Mouse (Mus musculus) thymus, postnatal 14 days (tissue): Measurements from ENCODE around the gene Cdc42ep5.

Experiments
- DNase-seq: peaks from one replicate; pipeline ENCODE4 v3.0.0; 2021

Cdc42ep5 gene

DNA sequence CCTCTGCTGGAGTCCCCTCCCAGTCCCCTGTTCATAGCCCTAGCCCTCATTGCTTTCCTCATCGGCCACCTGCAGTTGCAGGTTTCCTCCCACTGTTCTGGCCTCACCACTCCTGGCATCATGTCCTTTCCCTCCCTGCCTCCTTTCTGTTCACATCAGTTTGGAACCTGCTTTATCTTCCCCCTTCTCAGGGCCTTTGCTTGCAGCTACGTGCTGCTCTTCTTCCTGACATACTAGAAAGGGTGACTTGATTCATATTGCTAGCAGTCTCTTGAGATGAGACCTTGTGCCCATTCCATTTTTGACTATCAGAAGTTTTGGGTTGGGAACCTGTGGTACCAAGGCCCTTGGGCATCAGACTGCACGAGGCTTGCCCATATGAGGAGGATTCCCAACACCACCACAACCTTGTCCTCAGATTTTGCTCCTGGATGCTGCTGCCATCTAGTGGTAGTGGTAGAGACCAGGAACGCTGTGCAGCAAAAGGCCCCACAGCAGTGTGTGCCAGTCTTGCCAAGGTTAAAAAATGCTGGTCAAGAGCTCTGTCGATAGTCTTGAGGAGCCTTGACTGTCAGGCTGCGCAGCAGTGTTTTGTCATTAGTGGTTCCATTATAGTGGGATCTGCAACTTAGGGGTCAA is 19.0 kb downstream of the Cdc42ep5 start:
- peak; percentile 62 for DNase-seq

DNA sequence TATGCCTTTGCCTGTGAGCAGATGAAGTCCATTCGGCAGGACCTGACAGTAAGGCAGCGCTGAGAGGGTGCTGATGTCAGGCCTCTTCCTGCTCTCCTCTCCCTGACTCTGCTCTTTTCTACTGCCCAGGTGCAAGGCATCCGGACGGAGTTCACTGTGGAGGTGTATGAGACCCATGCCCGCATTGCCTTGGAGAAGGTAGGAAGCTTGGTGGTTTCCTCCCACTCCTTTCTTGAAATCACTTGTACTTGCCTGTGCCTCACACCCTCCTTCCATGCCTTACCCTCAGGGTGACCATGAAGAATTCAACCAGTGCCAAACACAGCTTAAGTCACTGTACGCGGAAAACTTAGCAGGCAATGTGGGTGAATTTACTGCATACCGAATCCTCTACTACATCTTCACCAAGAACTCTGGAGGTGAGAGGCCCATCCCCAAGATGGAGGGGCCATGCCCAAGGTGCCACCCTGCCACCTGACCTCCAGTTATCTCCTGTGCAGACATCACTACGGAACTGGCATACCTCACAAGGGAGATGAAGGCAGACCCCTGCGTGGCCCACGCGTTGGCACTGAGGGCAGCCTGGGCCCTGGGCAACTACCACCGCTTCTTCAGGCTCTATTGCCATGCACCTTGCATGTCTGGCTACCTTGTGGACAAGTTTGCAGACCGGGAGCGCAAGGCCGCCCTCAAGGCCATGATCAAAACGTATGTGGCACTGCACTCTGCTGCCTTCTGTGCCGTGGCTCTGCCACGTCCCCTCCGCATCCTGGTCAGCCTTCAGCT is 19.7 kb downstream of the Cdc42ep5 start:
- no peak for DNase-seq

DNA sequence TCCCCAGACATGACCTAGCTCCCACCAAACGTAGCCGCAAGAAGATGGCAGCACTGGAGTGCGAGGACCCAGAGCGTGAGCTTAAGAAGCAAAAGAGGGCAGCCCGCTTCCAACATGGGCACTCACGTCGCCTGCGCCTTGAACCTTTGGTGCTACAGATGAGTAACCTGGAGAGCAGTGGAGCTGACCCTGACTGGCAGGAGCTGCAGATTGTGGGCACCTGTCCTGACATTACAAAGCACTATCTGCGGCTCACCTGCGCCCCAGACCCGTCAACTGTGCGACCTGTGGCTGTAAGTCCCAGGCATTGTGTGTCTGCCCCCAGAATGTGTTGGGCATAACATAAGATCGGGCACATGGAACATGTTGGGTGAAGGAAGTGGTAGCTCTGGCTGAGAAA is 20.6 kb downstream of the Cdc42ep5 start:
- no peak for DNase-seq

DNA sequence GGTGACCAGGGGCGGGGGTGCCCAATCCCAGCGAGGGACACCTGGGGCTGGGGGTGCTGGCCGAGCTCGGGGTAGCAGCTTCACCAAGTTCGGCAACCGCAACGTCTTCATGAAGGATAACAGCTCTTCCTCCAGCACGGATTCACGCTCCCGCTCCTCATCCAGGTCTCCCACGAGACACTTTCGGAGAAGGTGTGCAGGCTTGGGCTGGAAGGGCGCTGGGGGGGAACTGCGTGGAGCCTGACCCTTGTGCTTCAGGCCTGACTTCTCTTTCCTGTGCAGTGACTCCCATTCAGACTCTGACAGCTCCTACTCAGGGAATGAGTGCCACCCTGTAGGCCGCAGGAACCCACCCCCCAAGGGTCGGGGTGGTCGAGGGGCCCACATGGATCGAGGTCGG is 21.2 kb downstream of the Cdc42ep5 start:
- DNase-seq = no peak

DNA sequence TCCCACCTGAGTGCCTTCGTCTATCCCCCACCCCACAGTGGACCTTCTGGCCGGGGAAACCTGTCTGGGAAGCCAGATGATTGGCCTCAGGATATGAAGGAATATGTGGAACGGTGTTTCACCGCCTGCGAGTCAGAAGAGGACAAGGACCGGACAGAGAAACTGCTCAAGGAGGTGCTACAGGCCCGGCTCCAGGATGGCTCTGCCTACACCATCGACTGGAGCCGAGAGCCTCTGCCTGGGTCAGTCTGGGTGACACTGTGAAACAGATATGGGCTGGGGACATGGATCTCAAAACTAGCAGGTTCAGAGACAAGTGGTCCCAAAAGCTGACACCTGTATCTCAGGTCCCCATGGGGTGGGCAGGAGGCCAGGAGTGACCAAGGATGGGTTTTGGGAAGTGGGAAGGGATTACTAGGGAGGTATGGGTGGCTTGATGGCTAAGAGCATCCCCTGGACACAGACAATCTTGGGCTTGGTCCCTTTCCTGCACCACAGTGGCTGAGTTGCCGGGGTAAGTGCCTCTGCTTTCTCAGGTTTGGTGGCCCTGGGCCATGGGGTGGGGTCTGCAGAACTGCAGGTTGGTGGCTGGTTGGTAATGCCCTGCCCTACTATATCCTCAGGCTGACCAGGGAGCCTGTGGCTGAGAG is 21.7 kb downstream of the Cdc42ep5 start:
- no peak for DNase-seq

DNA sequence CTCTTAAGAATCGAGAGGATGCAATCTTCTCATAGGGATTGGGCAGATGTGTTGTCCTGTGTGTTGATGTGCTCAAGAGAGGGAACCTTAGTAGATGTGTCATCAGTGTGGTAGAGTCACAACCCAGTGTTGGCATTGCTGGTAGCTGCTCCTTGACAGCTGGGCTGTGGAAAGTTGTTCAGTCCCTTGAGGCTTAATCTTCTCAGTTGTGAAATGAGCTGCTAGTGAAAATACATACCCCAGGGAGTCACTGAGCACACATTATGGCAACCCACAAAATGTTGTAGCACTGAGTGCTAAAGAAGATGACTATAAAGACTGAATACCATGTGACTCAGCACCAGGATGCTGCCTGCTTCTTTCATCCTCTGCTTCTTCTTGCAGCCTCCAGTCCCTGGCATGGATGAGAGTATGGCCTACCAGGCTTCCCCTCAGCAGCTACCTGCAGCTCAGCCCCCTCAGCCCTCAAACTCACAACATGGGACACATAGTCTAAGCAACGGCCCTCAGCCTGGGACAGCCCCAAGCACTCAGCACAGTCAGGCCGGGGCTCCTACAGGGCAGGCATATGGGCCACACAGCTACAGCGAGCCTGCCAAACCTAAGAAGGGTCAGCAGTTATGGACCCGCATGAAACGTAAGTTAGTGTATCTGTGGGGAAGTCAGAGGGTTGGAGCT is 22.9 kb downstream of the Cdc42ep5 start:
- no peak for DNase-seq

DNA sequence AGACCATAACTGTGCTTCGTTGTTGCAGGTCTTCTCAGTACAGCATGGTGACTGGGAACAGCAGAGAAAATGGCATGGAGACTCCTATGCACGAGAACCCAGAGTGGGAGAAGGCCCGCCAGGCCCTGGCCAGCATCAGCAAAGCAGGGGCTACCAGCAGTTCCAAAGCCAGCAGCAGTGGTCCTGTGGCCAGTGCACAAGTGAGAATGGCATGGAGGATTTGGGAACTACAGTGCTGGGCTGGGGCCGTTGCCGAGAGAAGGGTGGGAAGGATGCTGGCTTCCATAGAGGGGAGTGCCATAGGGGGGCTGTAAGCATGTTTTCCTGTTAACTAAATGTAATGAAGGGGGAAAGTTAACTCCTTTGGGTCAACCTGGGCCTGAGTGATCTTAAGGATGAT is 25.3 kb downstream of the Cdc42ep5 start:
- no peak for DNase-seq

DNA sequence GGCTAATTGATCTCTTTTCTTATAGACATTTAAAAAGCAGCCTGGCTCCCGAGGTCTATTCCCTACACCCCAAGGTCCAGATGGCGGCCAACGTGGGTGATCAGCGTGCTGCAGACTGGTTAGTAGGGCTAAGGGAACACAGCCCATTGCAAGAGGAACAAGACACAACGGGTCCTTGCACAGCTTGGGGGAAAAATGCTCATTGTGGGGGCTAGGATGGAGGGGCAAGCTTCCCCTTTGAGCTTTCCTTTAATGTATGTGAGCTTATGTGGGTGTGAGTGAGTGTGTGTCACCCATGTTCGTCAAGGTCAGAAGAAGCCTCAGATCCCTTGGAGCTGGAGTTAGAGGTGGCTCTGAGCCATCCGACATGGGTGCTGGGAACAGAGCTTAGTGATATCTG is 26.0 kb downstream of the Cdc42ep5 start:
- DNase-seq = no peak

DNA sequence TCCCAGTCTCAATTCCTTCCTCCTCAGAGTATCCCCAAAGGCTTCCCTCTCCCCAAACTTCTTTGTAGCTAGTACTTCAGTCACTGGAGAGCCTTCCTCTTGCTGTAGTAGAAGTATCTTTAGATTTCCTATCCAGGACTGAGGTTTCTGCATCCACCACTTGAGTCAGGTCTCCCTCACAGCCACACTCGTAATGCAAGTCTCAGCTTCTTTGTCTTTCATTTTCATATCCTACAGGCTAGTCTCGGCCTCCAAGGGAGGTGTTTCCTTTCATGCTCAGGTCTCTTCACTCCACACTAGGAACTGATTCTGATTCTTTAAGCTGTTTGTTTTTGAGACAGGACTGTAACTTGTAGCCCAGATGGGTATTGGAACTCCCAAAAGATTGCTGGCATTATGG is 26.5 kb downstream of the Cdc42ep5 start:
- no peak for DNase-seq

DNA sequence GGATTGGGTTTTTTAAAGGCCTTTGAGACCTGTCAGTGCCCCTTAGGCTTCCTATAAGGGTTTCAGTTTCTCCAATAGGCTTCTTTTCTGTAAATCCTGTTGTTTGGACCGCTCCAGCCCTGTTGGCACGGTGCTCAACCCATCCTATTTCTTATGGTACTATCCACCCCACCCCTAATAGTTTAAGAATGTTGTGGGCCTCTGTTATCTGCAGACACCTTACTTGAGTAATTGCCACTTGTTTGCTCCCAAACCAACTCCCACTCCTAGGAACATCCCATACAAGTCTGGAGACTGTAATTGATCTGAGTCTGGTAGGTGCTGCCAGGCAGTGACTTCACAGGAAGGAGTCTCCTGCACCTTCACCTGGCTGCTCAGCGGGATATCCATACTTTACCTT is 26.9 kb downstream of the Cdc42ep5 start:
- no peak for DNase-seq

DNA sequence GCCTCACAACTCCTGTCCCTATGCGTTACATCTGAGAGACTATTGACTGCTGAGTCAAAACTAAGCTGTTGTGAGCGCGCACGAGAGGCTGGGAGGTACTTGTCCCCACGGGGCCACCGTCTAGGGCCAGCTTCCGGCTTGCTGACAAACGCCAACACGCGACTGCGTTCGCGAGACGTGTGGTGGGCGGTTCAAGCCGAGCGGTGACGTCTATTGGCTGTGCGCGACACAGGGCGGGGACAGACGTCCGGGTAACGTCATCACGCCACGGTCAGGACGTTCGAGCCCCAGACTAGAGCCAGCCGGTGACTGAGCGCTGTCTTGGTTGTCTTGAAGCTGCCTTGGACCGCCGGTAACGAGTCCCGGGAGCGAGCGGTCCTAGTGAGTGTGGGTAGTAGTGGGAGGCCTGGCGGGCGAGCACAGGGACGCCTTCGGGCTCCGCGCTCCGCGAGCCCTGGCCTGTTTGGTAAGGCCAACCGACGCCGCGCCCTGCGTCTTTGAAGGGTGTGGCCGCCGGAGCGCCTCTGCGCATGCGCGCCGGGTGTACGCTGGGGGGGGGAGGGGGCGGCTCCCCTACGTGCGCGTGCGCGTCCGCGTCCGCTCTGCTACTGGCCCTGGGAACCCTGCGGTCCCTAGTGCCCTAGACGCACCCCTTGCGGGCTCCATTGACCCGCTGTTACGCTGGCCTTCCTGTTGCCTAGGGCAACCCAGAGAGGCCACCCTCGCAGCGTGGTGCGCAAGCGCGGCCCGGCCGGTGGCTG is 27.7 kb downstream of the Cdc42ep5 start, which contains the start of gene Leng8:
Gene Leng8 (plus strand): TSS at position 269 of the 761 bp plus-strand sequence.
- peak; percentile 99 for DNase-seq

DNA sequence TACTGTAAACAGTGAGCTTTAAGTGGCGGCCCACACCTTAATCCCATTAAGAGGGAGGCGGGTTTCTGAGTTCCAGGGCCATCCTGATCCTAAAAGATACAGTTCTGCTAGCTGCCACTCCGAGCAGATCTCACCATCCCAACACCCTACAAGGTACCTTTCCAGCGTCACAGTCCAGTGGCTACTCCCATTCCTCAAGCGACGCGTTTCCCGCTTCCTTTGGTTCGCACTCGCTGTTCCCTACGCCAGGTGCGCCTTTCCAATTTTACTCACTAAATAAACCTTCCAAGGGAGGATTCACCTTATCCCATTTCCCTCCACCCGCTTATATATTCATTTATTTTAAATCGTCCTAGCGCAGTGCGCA is 28.3 kb downstream of the Cdc42ep5 start:
- DNase-seq = no peak

DNA sequence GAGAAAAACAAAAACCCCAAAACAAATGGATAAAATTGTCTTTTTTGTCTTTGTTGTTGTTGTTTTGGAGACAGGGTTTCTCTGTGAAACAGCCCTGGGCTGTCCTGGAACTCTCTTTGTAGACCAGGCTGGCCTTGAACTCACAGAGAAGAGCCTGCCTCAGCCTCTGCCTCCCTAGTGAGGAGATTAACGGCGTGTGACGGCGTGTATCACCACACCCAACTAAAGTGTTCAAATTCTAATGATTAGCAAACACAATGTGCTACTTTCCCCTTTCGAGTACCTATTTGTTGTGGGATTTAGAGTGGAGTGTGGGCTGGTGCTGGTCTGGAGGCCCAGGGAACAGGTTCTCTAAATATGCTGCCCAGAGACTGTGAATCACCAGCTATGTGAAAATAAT is 29.7 kb downstream of the Cdc42ep5 start:
- DNase-seq = no peak

DNA sequence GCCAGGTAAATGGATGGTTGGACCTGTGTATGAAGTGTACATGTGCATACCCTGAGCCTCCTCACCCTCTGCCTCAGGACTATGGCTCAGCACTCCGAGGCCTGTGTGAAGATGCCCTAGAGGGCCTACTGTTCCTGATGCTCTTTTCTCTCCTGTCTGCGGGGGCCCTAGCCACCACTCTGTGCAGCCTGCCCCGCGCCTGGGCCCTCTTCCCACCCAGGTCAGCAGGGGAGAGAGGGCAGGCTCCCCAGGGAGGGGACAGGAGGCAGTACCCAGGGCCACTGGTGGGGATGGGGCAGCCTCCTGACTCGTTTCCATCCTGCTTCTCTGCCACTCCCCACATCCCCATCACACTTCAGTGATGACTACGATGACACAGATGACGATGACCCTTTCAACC is 31.7 kb downstream of the Cdc42ep5 start:
- DNase-seq = no peak

DNA sequence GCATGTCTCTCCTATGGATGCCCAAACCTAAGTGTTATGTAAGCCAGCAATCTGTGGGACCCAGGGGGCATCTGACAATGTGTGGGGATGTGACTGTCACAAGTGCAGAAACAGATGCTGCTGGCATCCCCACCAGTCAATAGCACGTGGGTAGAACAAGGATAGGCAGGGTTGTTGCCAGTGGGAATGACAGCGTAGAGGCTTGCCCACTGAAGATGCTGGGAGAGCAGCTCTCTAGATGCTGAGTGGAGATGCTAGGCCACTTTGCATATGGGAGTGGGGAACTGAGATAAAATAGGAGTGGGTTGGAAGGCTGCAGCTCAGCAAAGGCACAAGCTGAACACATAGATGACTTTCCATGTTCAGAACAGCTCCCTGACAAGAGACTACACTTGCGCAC is 32.1 kb downstream of the Cdc42ep5 start:
- no peak for DNase-seq

DNA sequence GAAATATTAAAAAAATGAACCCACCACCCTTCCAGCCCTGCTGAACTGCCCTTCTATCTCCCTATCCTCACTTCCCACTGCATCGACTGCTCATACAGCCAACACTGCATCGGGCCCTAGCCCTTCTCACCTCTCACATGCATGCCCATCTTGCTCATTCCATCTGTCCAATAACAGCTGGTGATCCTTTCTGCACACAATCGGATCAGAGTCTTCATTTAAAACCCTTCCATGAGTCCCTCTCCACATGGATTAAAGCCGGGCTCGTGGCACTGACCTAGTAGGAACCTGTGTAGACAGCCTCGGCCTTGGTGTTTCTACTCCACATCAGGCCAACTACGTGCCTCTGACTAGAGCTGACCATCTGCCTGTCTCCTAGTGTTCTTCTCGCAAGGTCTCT is 32.7 kb downstream of the Cdc42ep5 start:
- no peak for DNase-seq

DNA sequence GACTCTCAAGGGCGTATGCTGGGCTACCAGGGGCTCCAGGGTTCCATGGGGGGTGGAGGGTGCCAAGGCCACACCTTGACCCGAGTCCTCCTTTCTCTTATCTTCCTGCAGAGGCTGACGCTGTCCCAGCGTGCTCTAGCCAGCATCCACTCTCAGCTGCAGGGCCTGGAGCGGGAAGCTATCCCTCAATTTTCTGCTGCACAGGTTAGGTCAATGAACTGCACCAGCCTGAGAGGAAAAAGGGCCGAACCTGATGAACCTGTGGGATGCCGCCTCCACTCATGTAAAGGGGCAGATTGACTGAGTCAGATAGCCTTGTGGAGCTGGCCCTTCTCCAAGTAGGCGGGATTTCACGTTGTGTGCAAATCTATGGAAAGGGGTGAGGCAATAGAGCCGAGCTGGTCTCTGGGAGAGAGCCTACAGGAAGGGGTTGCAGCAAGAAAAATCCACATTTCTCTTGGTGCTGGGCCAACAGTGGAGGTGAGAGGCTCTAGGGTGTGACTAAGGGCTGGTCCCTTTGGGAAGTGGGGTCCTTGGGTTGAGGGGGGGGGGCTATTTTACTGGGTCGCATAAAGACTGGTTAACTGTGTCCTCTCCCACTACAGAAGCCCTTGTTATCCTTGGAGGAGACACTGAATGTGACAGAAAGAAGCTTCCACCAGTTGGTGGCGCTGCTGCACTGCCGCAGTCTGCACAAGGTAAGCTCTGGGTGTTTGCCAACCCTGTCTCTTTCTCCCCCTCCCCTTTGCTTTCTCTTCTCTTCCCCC is 33.8 kb downstream of the Cdc42ep5 start:
- peak; percentile 85 for DNase-seq

DNA sequence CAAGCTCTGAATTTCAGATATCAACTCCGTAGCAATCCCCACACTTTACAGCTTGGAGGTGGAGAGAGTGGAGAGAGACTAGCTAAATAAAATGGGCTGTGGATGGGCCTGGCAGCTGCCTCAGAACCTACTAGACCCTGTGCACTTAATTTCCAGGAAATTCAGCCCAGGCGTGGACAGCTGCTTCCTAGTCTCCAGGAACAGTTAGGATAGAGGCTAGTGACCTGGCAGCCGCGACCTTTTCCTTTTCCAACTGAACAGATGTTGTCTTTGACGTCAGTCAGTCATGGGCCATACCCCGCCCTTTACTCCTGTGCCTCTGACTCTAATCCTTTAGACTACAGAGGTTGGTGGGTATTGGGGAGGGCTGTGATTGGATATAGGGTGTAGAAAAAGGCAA is 35.8 kb downstream of the Cdc42ep5 start:
- DNase-seq = no peak

DNA sequence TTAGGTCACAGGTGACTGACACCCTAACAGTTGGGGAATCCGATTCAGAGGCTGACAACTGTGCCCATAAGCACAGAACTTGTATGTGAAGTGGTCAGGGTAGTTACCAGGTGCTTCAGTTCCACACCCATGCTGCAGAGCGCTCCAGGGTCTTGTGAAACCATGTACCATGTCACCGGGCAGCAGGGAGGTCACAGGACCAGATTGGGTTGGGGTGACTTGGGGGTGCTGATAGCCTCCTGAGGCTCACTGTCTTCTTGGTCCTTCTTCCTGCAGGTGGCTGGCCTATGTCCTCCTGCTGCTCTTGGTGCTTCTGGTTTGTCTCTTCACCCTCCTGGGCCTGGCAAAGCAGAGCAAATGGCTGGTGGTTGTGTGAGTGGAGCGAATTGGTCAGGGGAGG is 36.8 kb downstream of the Cdc42ep5 start:
- no peak for DNase-seq

DNA sequence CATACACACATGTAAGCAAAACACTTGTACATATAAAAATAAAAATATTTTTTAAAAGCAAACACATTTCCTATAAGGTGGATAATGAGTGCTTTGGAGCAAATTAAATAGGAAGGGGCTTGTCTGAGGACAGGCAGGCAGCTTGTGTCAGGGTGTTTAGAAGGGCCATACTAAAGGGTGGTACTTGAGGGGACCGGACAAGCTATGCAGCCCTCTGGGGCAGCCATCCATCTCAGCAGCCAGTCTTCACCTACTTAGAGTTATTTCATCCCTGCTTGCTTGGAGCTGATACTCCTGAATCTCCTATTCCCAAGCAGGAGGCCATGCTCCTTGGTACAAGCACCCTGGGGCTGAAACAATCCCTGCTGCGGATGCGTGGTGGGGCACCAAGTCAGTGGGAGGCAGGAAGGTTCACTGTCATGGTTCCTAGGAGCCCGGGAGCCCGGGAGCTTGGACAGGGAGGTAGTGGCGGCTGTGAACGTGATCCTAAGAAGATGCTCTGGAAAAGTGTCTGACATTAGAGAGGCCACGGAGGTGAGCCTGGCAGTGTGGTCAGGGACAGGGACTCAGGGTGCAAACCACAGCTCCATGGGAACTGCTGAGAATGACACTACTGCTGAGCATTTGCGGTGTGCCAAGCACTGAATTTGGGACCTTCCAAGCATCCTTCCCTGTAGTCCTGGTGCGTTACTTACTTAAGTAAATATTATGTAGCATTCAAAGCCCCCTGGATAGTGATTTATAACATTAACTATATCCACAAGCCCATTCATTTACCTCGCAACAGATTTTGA is 37.5 kb downstream of the Cdc42ep5 start:
- no peak for DNase-seq

DNA sequence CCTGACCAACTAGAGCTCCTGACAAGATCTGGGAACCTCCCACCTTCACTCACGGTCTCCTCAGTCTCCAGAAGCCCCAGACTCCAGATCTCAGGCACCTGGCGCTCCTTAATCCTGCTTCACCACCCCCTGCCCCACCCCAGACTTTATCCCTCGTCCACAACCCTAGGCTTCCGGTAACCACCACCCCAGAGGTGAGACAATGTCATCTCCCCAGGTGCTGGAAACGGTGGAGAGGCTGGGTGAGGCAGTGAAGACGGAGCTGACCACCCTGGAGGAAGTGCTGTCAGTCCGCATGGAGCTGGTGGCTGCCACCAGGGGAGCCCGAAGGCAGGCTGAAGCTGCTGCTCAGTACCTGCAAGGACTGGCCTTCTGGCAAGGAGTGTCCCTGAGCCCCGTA is 39.4 kb downstream of the Cdc42ep5 start:
- no peak for DNase-seq
